27 mouse cellular contexts compared by ENCODE assay signal in the genomic region with DNA sequence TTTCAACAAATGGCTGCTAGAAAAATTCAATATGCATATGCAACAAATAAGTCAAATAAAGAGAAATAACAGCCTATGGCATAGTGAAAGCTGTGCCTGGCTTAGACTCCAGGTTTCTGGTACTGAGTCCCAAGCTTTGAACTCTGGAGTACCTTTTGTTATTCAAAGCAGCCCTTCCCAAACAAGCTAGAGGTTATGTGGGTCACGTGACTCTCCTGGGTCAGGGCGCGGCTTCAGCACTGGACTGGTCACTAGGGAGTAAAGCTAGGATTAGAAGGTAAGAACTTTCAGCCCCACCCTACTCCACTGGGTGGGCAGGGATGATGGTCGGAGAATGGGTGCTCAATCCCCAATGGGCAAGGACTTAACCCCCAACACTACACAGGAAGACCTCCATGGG. TPM values are rescaled to one million over a fixed set of nuclear protein-coding genes. Genes with fewer than 3 reads are reported as not detected.
DNase-seq lines count a peak whose midpoint lies in the region; ATAC-seq and TF ChIP-seq lines count a peak whose summit lies in the region.
"Had no signal": no experiment of that assay in that cellular context is flagged by ENCODE, and none has a peak within 500 bp of the region (broad histone marks: within the 10 kb centered on the region; RNA-seq: fewer than 3 reads in every experiment).

No protein-coding gene starts in this region.

- H3K27me3 ChIP-seq in midbrain, embryonic 10.5 days (ENCODE audit: low read depth, poor library complexity, severe bottlenecking): no peaks in the 10 kb centered on the region
- no peaks in the 10 kb centered on the region for H3K27me3 ChIP-seq in midbrain, embryonic 14.5 days (ENCODE audit: control insufficient read depth, insufficient read depth, low read length)
- H3K27me3 ChIP-seq in stomach, postnatal 0 days (ENCODE audit: control insufficient read depth, insufficient read depth, low read length): no peaks in the 10 kb centered on the region
- H3K27me3 ChIP-seq: CH12.LX; embryonic facial prominence, embryonic 12.5 days; forebrain, embryonic 13.5 days; forebrain, embryonic 15.5 days; Patski had no signal

- H3K36me3 ChIP-seq in midbrain, embryonic 10.5 days: peaks cover 27% of the 10 kb centered on the region
- peaks cover 12% of the 10 kb centered on the region; the same call in 1 of the 2 replicates for H3K36me3 ChIP-seq in midbrain, embryonic 14.5 days (ENCODE audit: control insufficient read depth, insufficient read depth, low read length)
- 0 out of 2 replicates have a peak, but pooled peaks cover 3% of the 10 kb centered on the region for H3K36me3 ChIP-seq in stomach, postnatal 0 days (ENCODE audit: control insufficient read depth, insufficient read depth, low read length)

- intact Hi-C loops in heart, postnatal 10 days (cut with DNase I): no loop called here

- peak; percentile 24 for DNase-seq in embryo, embryonic 10 days (ENCODE audit: low spot score)
- no peak for DNase-seq in embryo, embryonic 11 days
- no peak for DNase-seq in midbrain, embryonic 10.5 days (ENCODE audit: low spot score)
- DNase-seq in midbrain, embryonic 14.5 days: no peak
- peak; percentile 72 for DNase-seq in R1 (ENCODE audit: low read depth, low spot score)
- peak; percentile 41 for DNase-seq in stomach, postnatal 0 days (ENCODE audit: low spot score)
- no peak for DNase-seq in heart, postnatal 4 days
- no peak for DNase-seq in heart, postnatal 10 days
- DNase-seq: adrenal gland, adult 8-10 months; adrenal gland, postnatal 14 days; adrenal gland, postnatal 36 days; B cell, adult 2 months; cerebellum, adult 11-12 months; cerebellum, adult 2 months; cerebellum, adult 9-10 months; cerebellum, postnatal 10 days; cerebellum, postnatal 25 days; forebrain, postnatal 0 days had no signal

- 49% methylated on average over 4 of the region's 4 CpGs for WGBS in midbrain, embryonic 10.5 days
- WGBS in midbrain, embryonic 14.5 days: 49% methylated on average over 4 of the region's 4 CpGs
- 72% methylated on average over 4 of the region's 4 CpGs for WGBS in stomach, postnatal 0 days

- no peak for TF ChIP-seq CTCF in stomach, postnatal 0 days (IDR thresholded peaks at IDR 0.05; ENCODE audit: low read depth)

- H3K9ac ChIP-seq in midbrain, embryonic 14.5 days (replicated peaks; ENCODE audit: low read length): no peak overlapping the region
- H3K9ac ChIP-seq in stomach, postnatal 0 days (ENCODE audit: low read length): no peak overlapping the region
- H3K9ac ChIP-seq: embryonic facial prominence, embryonic 12.5 days; forebrain, embryonic 13.5 days; forebrain, embryonic 15.5 days; forebrain, postnatal 0 days had no signal

- peak overlapping the region; percentile 49; the same call in 1 of the 2 replicates for H3K27ac ChIP-seq in midbrain, embryonic 10.5 days (replicated peaks)
- no peak overlapping the region for H3K27ac ChIP-seq in midbrain, embryonic 14.5 days (replicated peaks; ENCODE audit: low read depth, low read length)
- H3K27ac ChIP-seq in stomach, postnatal 0 days (replicated peaks): no peak overlapping the region
- H3K27ac ChIP-seq: embryonic facial prominence, embryonic 10.5 days; embryonic facial prominence, embryonic 12.5 days; forebrain, embryonic 13.5 days; forebrain, embryonic 15.5 days had no signal

- H3K9me3 ChIP-seq in midbrain, embryonic 10.5 days (replicated peaks): no peaks in the 10 kb centered on the region
- no peaks in the 10 kb centered on the region for H3K9me3 ChIP-seq in midbrain, embryonic 14.5 days (ENCODE audit: control insufficient read depth, low read length)
- H3K9me3 ChIP-seq in stomach, postnatal 0 days (ENCODE audit: control insufficient read depth, low read length): no peaks in the 10 kb centered on the region
- H3K9me3 ChIP-seq: embryonic facial prominence, embryonic 10.5 days; embryonic facial prominence, embryonic 12.5 days; forebrain, embryonic 13.5 days; forebrain, embryonic 15.5 days; G1E had no signal

- H3K4me3 ChIP-seq in midbrain, embryonic 10.5 days: no peak overlapping the region
- no peak overlapping the region for H3K4me3 ChIP-seq in midbrain, embryonic 14.5 days (replicated peaks; ENCODE audit: low read depth, low read length)
- H3K4me3 ChIP-seq in stomach, postnatal 0 days (ENCODE audit: low read depth, low read length): no peak overlapping the region
- H3K4me3 ChIP-seq: embryonic facial prominence, embryonic 10.5 days; embryonic facial prominence, embryonic 12.5 days; forebrain, embryonic 13.5 days; forebrain, embryonic 15.5 days had no signal

- ATAC-seq in midbrain, embryonic 14.5 days (ENCODE audit: low FRiP score, low TSS enrichment): no peak
- peak; percentile 61; the same call in 1 of the 2 replicates for ATAC-seq in stomach, postnatal 0 days (ENCODE audit: low FRiP score, low TSS enrichment)
- ATAC-seq: activated CD4-positive, CD25-positive, alpha-beta regulatory T cell, adult 4 months; CD4-positive, CD25-positive, alpha-beta regulatory T cell, adult 4 months; forebrain, embryonic 13.5 days; forebrain, embryonic 15.5 days; forebrain, postnatal 0 days; Patski had no signal

- TF ChIP-seq EP300 in stomach, postnatal 0 days (optimal IDR thresholded peaks at IDR 0.05): no peak

- H3K4me1 ChIP-seq in midbrain, embryonic 10.5 days: peaks cover 9% of the 10 kb centered on the region
- H3K4me1 ChIP-seq in midbrain, embryonic 14.5 days (ENCODE audit: control insufficient read depth, insufficient read depth, low read length): 0 out of 2 replicates have a peak, but pooled peaks cover 6% of the 10 kb centered on the region
- no peaks in the 10 kb centered on the region for H3K4me1 ChIP-seq in stomach, postnatal 0 days (replicated peaks; ENCODE audit: control insufficient read depth, insufficient read depth)
- H3K4me1 ChIP-seq: embryonic facial prominence, embryonic 12.5 days had no signal

- H3K4me2 ChIP-seq in midbrain, embryonic 14.5 days (ENCODE audit: low read length): no peak overlapping the region
- H3K4me2 ChIP-seq in stomach, postnatal 0 days (replicated peaks; ENCODE audit: low read depth): no peak overlapping the region
- H3K4me2 ChIP-seq: embryonic facial prominence, embryonic 12.5 days; forebrain, embryonic 13.5 days; forebrain, embryonic 15.5 days had no signal

RNA-seq across cellular contexts. Expression of gene Auh, which starts 18.2 kb away (rescaled TPM):
- polyA plus RNA-seq in midbrain, embryonic 10.5 days (2016; fragmentation: Nextera tagmentation; extraction: Ambion mirVana): 35.2 and 35.8 TPM in 2 replicates
- polyA plus RNA-seq in midbrain, embryonic 14.5 days (2014; fragmentation: Nextera tagmentation; extraction: Ambion mirVana): 49.5 and 50.4 TPM in 2 replicates
- 41.4 and 47.8 TPM in 2 replicates for polyA plus RNA-seq in stomach, postnatal 0 days (2015; fragmentation: Nextera tagmentation; extraction: Ambion mirVana)
- total RNA-seq in heart, postnatal 4 days (2021): 10 to 100 TPM; 48.1 to 48.8 TPM
- 10 to 100 TPM; 74.1 to 75.8 TPM for total RNA-seq in heart, postnatal 10 days (2021)

Comparison
In these comparisons a context has a peak if more than half of its experiments do, and no peak if none do; other contexts are left out.
1. DNase-seq: peak in embryo, embryonic 10 days (single experiment), R1 (single experiment) and stomach, postnatal 0 days (single experiment); none in embryo, embryonic 11 days (single experiment), midbrain, embryonic 10.5 days (single experiment), midbrain, embryonic 14.5 days (single experiment), heart, postnatal 4 days (single experiment) and heart, postnatal 10 days (0 of 2).